Mouse (Mus musculus): ENCODE measurements around the gene Slc25a40. TPM values are rescaled to one million over a fixed set of nuclear protein-coding genes. Genes with fewer than 3 reads are reported as not detected.

Gene Slc25a40
- total and polyA plus RNA-seq, 3 experiments = 2.5 to 8.6 (median 8.3) TPM

- H3K4me1 ChIP-seq (ENCODE audit: control insufficient read depth, insufficient read depth, low read length) = no peaks in the 10 kb centered on the region
- H3K27ac ChIP-seq = no peak overlapping the region
- no peak for DNase-seq
- WGBS = 84% methylated on average over 4 of the region's 4 CpGs
- no peak overlapping the region for H3K9ac ChIP-seq (ENCODE audit: low read depth, low read length)
- no peaks in the 10 kb centered on the region for H3K27me3 ChIP-seq (ENCODE audit: control insufficient read depth, insufficient read depth, low read length)
- intact Hi-C loops (cut with DNase I) = no loop called here
- no peak for TF ChIP-seq EP300 (IDR thresholded peaks at IDR 0.05; ENCODE audit: insufficient read depth, low read depth, low read length)
- TF ChIP-seq CTCF (IDR thresholded peaks at IDR 0.05) = 0 out of 2 replicates have a peak, but pooled peaks have one; percentile 18
- no peak for TF ChIP-seq POLR2A (IDR thresholded peaks at IDR 0.05; ENCODE audit: insufficient read depth, low read depth, low read length)
- no peaks in the 10 kb centered on the region for H3K79me2 ChIP-seq (replicated peaks; ENCODE audit: control insufficient read depth, insufficient read depth, low read length)
- no peak overlapping the region for H3K4me3 ChIP-seq
- H3K36me3 ChIP-seq (ENCODE audit: control insufficient read depth, insufficient read depth, low read length) = no peaks in the 10 kb centered on the region
Observed at GRCm38 (mm10) chr5:8408746-8409145, 13.9 kb upstream of the Slc25a40 start.

DNA sequence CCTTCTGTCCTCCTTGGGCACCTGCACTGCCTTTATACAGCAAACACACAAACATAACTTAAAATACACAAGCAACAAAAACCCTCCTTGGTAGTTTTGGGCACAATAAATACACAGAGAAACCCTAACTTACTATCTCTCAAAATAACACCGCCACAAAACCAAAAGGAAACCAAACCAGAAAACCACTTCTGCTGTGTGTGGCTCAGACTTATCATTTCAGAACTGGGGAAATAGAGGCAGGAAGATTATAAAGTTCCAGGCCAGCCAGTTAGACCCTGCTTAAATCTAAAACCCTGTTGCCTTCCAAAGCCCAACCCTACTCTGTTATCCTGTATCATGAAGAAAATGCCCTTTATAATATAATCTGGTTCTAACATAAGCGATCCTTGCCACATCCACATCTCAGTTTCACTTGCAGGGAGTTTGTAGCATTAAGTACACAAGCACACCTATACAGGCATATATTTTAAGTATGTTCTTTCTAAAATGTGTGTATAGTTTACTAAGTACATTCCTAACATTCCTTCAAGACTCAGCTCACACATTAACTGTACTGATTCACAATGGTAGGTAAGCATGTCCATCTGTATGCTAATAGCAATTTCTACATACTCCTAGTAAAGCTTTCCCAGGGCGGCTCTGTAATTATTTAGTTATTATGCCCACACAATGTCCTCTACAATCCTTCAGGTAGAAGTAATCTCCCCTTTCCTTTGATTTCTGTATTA lies 5.8 kb upstream of the Slc25a40 start:
- 95% methylated on average over 3 of the region's 3 CpGs for WGBS
- H3K4me1 ChIP-seq (ENCODE audit: control insufficient read depth, insufficient read depth, low read length) = no peaks in the 10 kb centered on the region
- peaks cover 2% of the 10 kb centered on the region; the same call in 1 of the 2 replicates for H3K36me3 ChIP-seq (ENCODE audit: control insufficient read depth, insufficient read depth, low read length)
- no peaks in the 10 kb centered on the region for H3K27me3 ChIP-seq (ENCODE audit: control insufficient read depth, insufficient read depth, low read length)
- TF ChIP-seq CTCF (IDR thresholded peaks at IDR 0.05) = no peak
- H3K79me2 ChIP-seq (replicated peaks; ENCODE audit: control insufficient read depth, insufficient read depth, low read length) = no peaks in the 10 kb centered on the region; the same call in 1 of the 2 replicates
- no peak for DNase-seq
- intact Hi-C loops (cut with DNase I) = no loop called here
- no peak overlapping the region for H3K9ac ChIP-seq (ENCODE audit: low read depth, low read length)
- H3K4me3 ChIP-seq = no peak overlapping the region
- H3K27ac ChIP-seq = no peak overlapping the region

DNA sequence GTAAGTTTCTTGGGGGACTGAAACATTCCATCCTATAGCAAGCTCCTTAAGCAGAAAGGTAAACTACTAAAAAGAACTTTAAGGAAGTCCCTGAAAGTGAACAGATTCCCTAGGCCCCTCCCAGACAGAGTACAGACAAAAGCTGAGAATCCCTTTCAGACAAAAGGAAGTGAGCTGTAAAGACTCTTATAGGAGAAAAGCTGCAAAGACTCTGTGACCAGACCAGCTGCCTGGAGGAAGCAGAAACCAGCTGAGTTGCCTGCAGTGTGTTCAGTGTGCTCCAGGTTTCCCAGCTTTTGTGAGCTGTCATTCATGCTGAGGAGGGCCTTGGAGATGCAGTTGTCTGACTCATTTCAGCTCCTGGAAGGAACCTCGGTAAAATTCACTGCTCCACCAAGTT lies 5.2 kb upstream of the Slc25a40 start:
- peaks cover 2% of the 10 kb centered on the region; the same call in 1 of the 2 replicates for H3K36me3 ChIP-seq (ENCODE audit: control insufficient read depth, insufficient read depth, low read length)
- no peak for DNase-seq
- H3K4me3 ChIP-seq = no peak overlapping the region
- H3K4me1 ChIP-seq (ENCODE audit: control insufficient read depth, insufficient read depth, low read length) = no peaks in the 10 kb centered on the region
- H3K27me3 ChIP-seq (ENCODE audit: control insufficient read depth, insufficient read depth, low read length) = no peaks in the 10 kb centered on the region
- H3K79me2 ChIP-seq (replicated peaks; ENCODE audit: control insufficient read depth, insufficient read depth, low read length) = no peaks in the 10 kb centered on the region; the same call in 1 of the 2 replicates
- no peak overlapping the region for H3K9ac ChIP-seq (ENCODE audit: low read depth, low read length)
- intact Hi-C loops (cut with DNase I) = no loop called here
- no peak for TF ChIP-seq POLR2A (IDR thresholded peaks at IDR 0.05; ENCODE audit: insufficient read depth, low read depth, low read length)
- no peak for TF ChIP-seq EP300 (IDR thresholded peaks at IDR 0.05; ENCODE audit: insufficient read depth, low read depth, low read length)
- no peak for TF ChIP-seq CTCF (IDR thresholded peaks at IDR 0.05)
- no peak overlapping the region for H3K27ac ChIP-seq
- 33% methylated on average over 1 of the region's 1 CpGs for WGBS

DNA sequence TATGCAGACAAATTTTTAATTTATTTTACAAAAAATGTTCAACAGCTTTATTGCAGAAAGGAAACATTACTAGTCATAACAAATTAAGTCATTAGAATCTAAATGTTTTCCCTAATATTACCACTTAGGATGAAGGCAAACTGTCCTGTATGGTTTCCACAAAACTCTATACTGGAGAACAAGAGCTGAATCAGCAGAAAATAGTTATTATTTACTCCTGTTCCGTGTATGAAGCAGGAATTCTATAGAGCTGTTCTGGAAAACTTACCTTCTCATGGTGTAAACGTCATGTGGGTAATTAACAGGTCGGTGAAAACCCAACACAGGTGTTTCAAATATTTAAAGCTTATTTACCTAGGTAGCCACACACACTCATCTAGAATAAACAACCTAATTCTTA lies 1.2 kb upstream of the Slc25a40 start:
- Histone ChIP-seq H3K79me2 (replicated peaks; ENCODE audit: control insufficient read depth, insufficient read depth, low read length) (no peaks in the 10 kb centered on the region; the same call in 1 of the 2 replicates), H3K4me1 (ENCODE audit: control insufficient read depth, insufficient read depth, low read length) (no peaks in the 10 kb centered on the region; the same call in 1 of the 2 replicates), H3K27ac (no peak overlapping the region), H3K9ac (ENCODE audit: low read depth, low read length) (no peak overlapping the region), H3K4me3 (no peak overlapping the region; the same call in 1 of the 2 replicates), H3K36me3 (ENCODE audit: control insufficient read depth, insufficient read depth, low read length) (peaks cover 2% of the 10 kb centered on the region; the same call in 1 of the 2 replicates), H3K27me3 (ENCODE audit: control insufficient read depth, insufficient read depth, low read length) (no peaks in the 10 kb centered on the region)
- no peak for DNase-seq
- no peak for TF ChIP-seq CTCF (IDR thresholded peaks at IDR 0.05)
- no peak for TF ChIP-seq POLR2A (IDR thresholded peaks at IDR 0.05; ENCODE audit: insufficient read depth, low read depth, low read length)
- no peak for TF ChIP-seq EP300 (IDR thresholded peaks at IDR 0.05; ENCODE audit: insufficient read depth, low read depth, low read length)
- intact Hi-C loops (cut with DNase I) = loop anchor here (5.0 to 10.0 kb wide), 3 partner anchors 203 to 364 kb away; partner anchors contain the start of gene Rundc3b
- whole genome bisulfite sequencing = 26% methylated on average over 3 of the region's 3 CpGs

- Histone ChIP-seq H3K36me3 (ENCODE audit: control insufficient read depth, insufficient read depth, low read length) (peaks cover 2% of the 10 kb centered on the region; the same call in 1 of the 2 replicates), H3K79me2 (replicated peaks; ENCODE audit: control insufficient read depth, insufficient read depth, low read length) (no peaks in the 10 kb centered on the region; the same call in 1 of the 2 replicates), H3K27ac (peak overlapping the region; percentile 79), H3K4me3 (peak overlapping the region; percentile 96), H3K9ac (ENCODE audit: low read depth, low read length) (peak overlapping the region; percentile 98), H3K27me3 (ENCODE audit: control insufficient read depth, insufficient read depth, low read length) (no peaks in the 10 kb centered on the region), H3K4me1 (ENCODE audit: control insufficient read depth, insufficient read depth, low read length) (no peaks in the 10 kb centered on the region; the same call in 1 of the 2 replicates)
- TF ChIP-seq POLR2A (IDR thresholded peaks at IDR 0.05; ENCODE audit: insufficient read depth, low read depth, low read length) = no peak; the same call in 1 of the 2 replicates
- peak; percentile 29; the same call in 1 of the 2 replicates for TF ChIP-seq CTCF (IDR thresholded peaks at IDR 0.05)
- DNase-seq = no peak
- WGBS = 2% methylated on average over 40 of the region's 40 CpGs
- intact Hi-C loops (cut with DNase I) = loop anchor here (2.0 to 10.0 kb wide), 4 partner anchors 202 to 740 kb away; partner anchors contain the start of gene Rundc3b
Observed at GRCm38 (mm10) chr5:8422932-8423928, 580 bp downstream of the Slc25a40 start.
